Mouse (Mus musculus) kidney, adult 2 months (tissue): ENCODE results near the gene Gsdma.

Experiments used
- CTCF ChIP-seq: fragments of 200-500 bp; conservative IDR thresholded peaks from 2 replicates; pipeline ENCODE4 v1.5.1; 2011; ENCODE audit warnings: low read depth, mild to moderate bottlenecking, control low read depth, low read length, moderate library complexity, mixed read lengths; ENCODE audit not compliant: insufficient read depth, insufficient read length
- POLR2A ChIP-seq: fragments of 200-500 bp; IDR thresholded peaks from one replicate; pipeline ENCODE4 v1.6.1; 2011; ENCODE audit warnings: low read depth, low read length, control low read depth

- TF ChIP-seq POLR2A (no peak), CTCF (no peak)
Measured at GRCm38 (mm10) chr11:98707401-98708281, 43.5 kb downstream of the Gsdma start.
